Mouse (Mus musculus): ENCODE results near the gene Arrdc3. TPM values are rescaled to one million over a fixed set of nuclear protein-coding genes. Genes with fewer than 3 reads are reported as not detected.

Gene Arrdc3
- polyA plus RNA-seq, 1 experiment from 2014 or later = 61.4 TPM

- Histone ChIP-seq H3K4me1 (ENCODE audit: control insufficient read depth, insufficient read depth, low read length) (no peaks in the 10 kb centered on the region), H3K9me3 (ENCODE audit: control insufficient read depth, low read length) (no peaks in the 10 kb centered on the region), H3K4me3 (ENCODE audit: low read length) (no peak overlapping the region), H3K27ac (ENCODE audit: low read depth, low read length) (no peak overlapping the region), H3K36me3 (ENCODE audit: control insufficient read depth, insufficient read depth, low read length) (peaks cover 17% of the 10 kb centered on the region; the same call in 1 of the 2 replicates), H3K4me2 (replicated peaks; ENCODE audit: low read depth, low read length) (no peak overlapping the region), H3K9ac (ENCODE audit: low read depth, low read length) (no peak overlapping the region), H3K27me3 (ENCODE audit: control insufficient read depth, insufficient read depth, low read length) (no peaks in the 10 kb centered on the region)
- WGBS = 81% methylated on average over 2 of the region's 2 CpGs
- no peak for ATAC-seq (ENCODE audit: low FRiP score, low TSS enrichment)
Observed at GRCm38 (mm10) chr13:80899435-80900029, 16.3 kb downstream of the Arrdc3 start.

- Histone ChIP-seq H3K4me2 (replicated peaks; ENCODE audit: low read depth, low read length) (no peak overlapping the region), H3K9ac (ENCODE audit: low read depth, low read length) (no peak overlapping the region), H3K4me3 (ENCODE audit: low read length) (no peak overlapping the region), H3K27ac (ENCODE audit: low read depth, low read length) (no peak overlapping the region), H3K27me3 (ENCODE audit: control insufficient read depth, insufficient read depth, low read length) (no peaks in the 10 kb centered on the region), H3K9me3 (ENCODE audit: control insufficient read depth, low read length) (no peaks in the 10 kb centered on the region), H3K4me1 (ENCODE audit: control insufficient read depth, insufficient read depth, low read length) (no peaks in the 10 kb centered on the region), H3K36me3 (ENCODE audit: control insufficient read depth, insufficient read depth, low read length) (peaks cover 8% of the 10 kb centered on the region; the same call in 1 of the 2 replicates)
- WGBS = 81% methylated on average over 4 of the region's 4 CpGs
- ATAC-seq (ENCODE audit: low FRiP score, low TSS enrichment) = no peak
Observed at GRCm38 (mm10) chr13:80901432-80901831, 18.2 kb downstream of the Arrdc3 start.

- Histone ChIP-seq H3K36me3 (ENCODE audit: control insufficient read depth, insufficient read depth, low read length) (no peaks in the 10 kb centered on the region), H3K4me2 (replicated peaks; ENCODE audit: low read depth, low read length) (no peak overlapping the region), H3K4me1 (ENCODE audit: control insufficient read depth, insufficient read depth, low read length) (no peaks in the 10 kb centered on the region), H3K9ac (ENCODE audit: low read depth, low read length) (no peak overlapping the region), H3K4me3 (ENCODE audit: low read length) (no peak overlapping the region), H3K27ac (ENCODE audit: low read depth, low read length) (no peak overlapping the region), H3K9me3 (ENCODE audit: control insufficient read depth, low read length) (no peaks in the 10 kb centered on the region), H3K27me3 (ENCODE audit: control insufficient read depth, insufficient read depth, low read length) (no peaks in the 10 kb centered on the region)
- no peak for ATAC-seq (ENCODE audit: low FRiP score, low TSS enrichment)
- 91% methylated on average over 3 of the region's 3 CpGs for WGBS
Observed at GRCm38 (mm10) chr13:80902796-80903195, 19.6 kb downstream of the Arrdc3 start.

- Histone ChIP-seq H3K9me3 (ENCODE audit: control insufficient read depth, low read length) (no peaks in the 10 kb centered on the region), H3K27me3 (ENCODE audit: control insufficient read depth, insufficient read depth, low read length) (no peaks in the 10 kb centered on the region), H3K9ac (ENCODE audit: low read depth, low read length) (no peak overlapping the region), H3K4me1 (ENCODE audit: control insufficient read depth, insufficient read depth, low read length) (no peaks in the 10 kb centered on the region), H3K4me2 (replicated peaks; ENCODE audit: low read depth, low read length) (no peak overlapping the region), H3K4me3 (ENCODE audit: low read length) (no peak overlapping the region), H3K36me3 (ENCODE audit: control insufficient read depth, insufficient read depth, low read length) (no peaks in the 10 kb centered on the region), H3K27ac (ENCODE audit: low read depth, low read length) (no peak overlapping the region)
- no peak for ATAC-seq (ENCODE audit: low FRiP score, low TSS enrichment)
Observed at GRCm38 (mm10) chr13:80913361-80913760, 30.2 kb downstream of the Arrdc3 start.

GRCm38 (mm10) chr13:80920939-80921338 is 37.8 kb downstream of the Arrdc3 start:
- no peak overlapping the region for H3K27ac ChIP-seq (ENCODE audit: low read depth, low read length)
- WGBS = 89% methylated on average over 6 of the region's 6 CpGs
- H3K36me3 ChIP-seq (ENCODE audit: control insufficient read depth, insufficient read depth, low read length) = no peaks in the 10 kb centered on the region
- no peak overlapping the region for H3K9ac ChIP-seq (ENCODE audit: low read depth, low read length)
- no peaks in the 10 kb centered on the region for H3K27me3 ChIP-seq (ENCODE audit: control insufficient read depth, insufficient read depth, low read length)
- H3K4me2 ChIP-seq (replicated peaks; ENCODE audit: low read depth, low read length) = no peak overlapping the region
- no peak for ATAC-seq (ENCODE audit: low FRiP score, low TSS enrichment)
- H3K9me3 ChIP-seq (ENCODE audit: control insufficient read depth, low read length) = no peaks in the 10 kb centered on the region
- H3K4me1 ChIP-seq (ENCODE audit: control insufficient read depth, insufficient read depth, low read length) = no peaks in the 10 kb centered on the region
- no peak overlapping the region for H3K4me3 ChIP-seq (ENCODE audit: low read length)

- 56% methylated on average over 7 of the region's 7 CpGs for WGBS
- Histone ChIP-seq H3K27ac (ENCODE audit: low read depth, low read length) (no peak overlapping the region), H3K36me3 (ENCODE audit: control insufficient read depth, insufficient read depth, low read length) (no peaks in the 10 kb centered on the region), H3K9ac (ENCODE audit: low read depth, low read length) (no peak overlapping the region), H3K4me3 (ENCODE audit: low read length) (no peak overlapping the region), H3K4me2 (replicated peaks; ENCODE audit: low read depth, low read length) (no peak overlapping the region), H3K9me3 (ENCODE audit: control insufficient read depth, low read length) (no peaks in the 10 kb centered on the region), H3K27me3 (ENCODE audit: control insufficient read depth, insufficient read depth, low read length) (no peaks in the 10 kb centered on the region), H3K4me1 (ENCODE audit: control insufficient read depth, insufficient read depth, low read length) (no peaks in the 10 kb centered on the region)
- ATAC-seq (ENCODE audit: low FRiP score, low TSS enrichment) = no peak
Observed at GRCm38 (mm10) chr13:80921593-80922327, 38.6 kb downstream of the Arrdc3 start.

GRCm38 (mm10) chr13:80928187-80928586 is 45.0 kb downstream of the Arrdc3 start:
- no peak for ATAC-seq (ENCODE audit: low FRiP score, low TSS enrichment)
- Histone ChIP-seq H3K27me3 (ENCODE audit: control insufficient read depth, insufficient read depth, low read length) (no peaks in the 10 kb centered on the region), H3K4me2 (replicated peaks; ENCODE audit: low read depth, low read length) (no peak overlapping the region), H3K9me3 (ENCODE audit: control insufficient read depth, low read length) (no peaks in the 10 kb centered on the region), H3K9ac (ENCODE audit: low read depth, low read length) (no peak overlapping the region), H3K27ac (ENCODE audit: low read depth, low read length) (no peak overlapping the region), H3K4me1 (ENCODE audit: control insufficient read depth, insufficient read depth, low read length) (no peaks in the 10 kb centered on the region), H3K36me3 (ENCODE audit: control insufficient read depth, insufficient read depth, low read length) (no peaks in the 10 kb centered on the region), H3K4me3 (ENCODE audit: low read length) (no peak overlapping the region)
- 49% methylated on average over 7 of the region's 7 CpGs for WGBS

- H3K4me3 ChIP-seq (ENCODE audit: low read length) = no peak overlapping the region
- H3K4me2 ChIP-seq (replicated peaks; ENCODE audit: low read depth, low read length) = no peak overlapping the region
- H3K27me3 ChIP-seq (ENCODE audit: control insufficient read depth, insufficient read depth, low read length) = no peaks in the 10 kb centered on the region
- H3K9ac ChIP-seq (ENCODE audit: low read depth, low read length) = no peak overlapping the region
- H3K4me1 ChIP-seq (ENCODE audit: control insufficient read depth, insufficient read depth, low read length) = no peaks in the 10 kb centered on the region
- ATAC-seq (ENCODE audit: low FRiP score, low TSS enrichment) = no peak
- 80% methylated on average over 4 of the region's 4 CpGs for WGBS
- no peaks in the 10 kb centered on the region for H3K36me3 ChIP-seq (ENCODE audit: control insufficient read depth, insufficient read depth, low read length)
- no peaks in the 10 kb centered on the region for H3K9me3 ChIP-seq (ENCODE audit: control insufficient read depth, low read length)
- H3K27ac ChIP-seq (ENCODE audit: low read depth, low read length) = no peak overlapping the region
Observed at GRCm38 (mm10) chr13:80930030-80930429, 46.8 kb downstream of the Arrdc3 start.

- no peaks in the 10 kb centered on the region for H3K36me3 ChIP-seq (ENCODE audit: control insufficient read depth, insufficient read depth, low read length)
- H3K27ac ChIP-seq (ENCODE audit: low read depth, low read length) = no peak overlapping the region
- H3K4me2 ChIP-seq (replicated peaks; ENCODE audit: low read depth, low read length) = no peak overlapping the region
- H3K4me1 ChIP-seq (ENCODE audit: control insufficient read depth, insufficient read depth, low read length) = no peaks in the 10 kb centered on the region
- 62% methylated on average over 5 of the region's 5 CpGs for WGBS
- no peak overlapping the region for H3K9ac ChIP-seq (ENCODE audit: low read depth, low read length)
- H3K4me3 ChIP-seq (ENCODE audit: low read length) = no peak overlapping the region
- no peaks in the 10 kb centered on the region for H3K27me3 ChIP-seq (ENCODE audit: control insufficient read depth, insufficient read depth, low read length)
- no peaks in the 10 kb centered on the region for H3K9me3 ChIP-seq (ENCODE audit: control insufficient read depth, low read length)
- ATAC-seq (ENCODE audit: low FRiP score, low TSS enrichment) = peak; percentile 32; the same call in 1 of the 2 replicates
Observed at GRCm38 (mm10) chr13:80932816-80933402, 49.7 kb downstream of the Arrdc3 start.

Data from kidney, embryonic 14.5 days (tissue).